8 mouse cellular contexts compared by ENCODE assay signal in the genomic region with DNA sequence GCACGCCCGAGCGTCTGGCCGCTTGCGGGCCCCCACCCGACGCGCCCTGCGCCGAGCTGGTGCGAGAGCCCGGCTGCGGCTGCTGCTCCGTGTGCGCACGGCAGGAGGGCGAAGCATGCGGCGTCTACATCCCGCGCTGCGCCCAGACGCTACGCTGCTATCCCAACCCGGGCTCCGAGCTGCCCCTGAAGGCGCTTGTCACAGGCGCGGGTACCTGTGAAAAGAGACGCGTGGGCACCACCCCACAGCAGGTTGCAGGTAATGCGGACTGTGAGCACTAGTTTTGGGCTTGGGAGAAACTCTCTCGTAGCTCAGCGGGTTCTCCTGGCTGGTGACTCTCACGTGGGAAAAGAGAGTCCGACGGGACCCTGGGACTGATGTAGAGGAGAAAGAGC. TPM values are rescaled to one million over a fixed set of nuclear protein-coding genes. Genes with fewer than 3 reads are reported as not detected.
DNase-seq lines count a peak whose midpoint lies in the region; ATAC-seq and TF ChIP-seq lines count a peak whose summit lies in the region.

No protein-coding gene starts in this region.

- peak; percentile 67 for ATAC-seq in embryonic facial prominence, embryonic 12.5 days (ENCODE audit: insufficient number of reproducible peaks, insufficient read depth, low FRiP score, low TSS enrichment)
- ATAC-seq in intestine, embryonic 15.5 days, result peak; percentile 69
- ATAC-seq in CD4-positive, CD25-positive, alpha-beta regulatory T cell, adult 4 months, result no peak

- H3K4me2 ChIP-seq in embryonic facial prominence, embryonic 12.5 days (replicated peaks), result peak overlapping the region; percentile 97
- H3K4me2 ChIP-seq in intestine, embryonic 15.5 days (replicated peaks), result peak overlapping the region; percentile 100

- H3K9ac ChIP-seq in ES-Bruce4 (ENCODE audit: low read depth, poor library complexity, severe bottlenecking), result peak overlapping the region; percentile 69
- H3K9ac ChIP-seq in embryonic facial prominence, embryonic 12.5 days, result peak overlapping the region; percentile 85
- H3K9ac ChIP-seq in intestine, embryonic 15.5 days, result peak overlapping the region; percentile 58

- H3K9me3 ChIP-seq in ES-Bruce4 (replicated peaks; ENCODE audit: control insufficient read depth, insufficient read depth, low read length, poor library complexity, severe bottlenecking), result no peaks in the 10 kb centered on the region
- H3K9me3 ChIP-seq in embryonic facial prominence, embryonic 12.5 days, result no peaks in the 10 kb centered on the region
- H3K9me3 ChIP-seq in intestine, embryonic 15.5 days, result no peaks in the 10 kb centered on the region

- no peak for TF ChIP-seq POLR2A in ES-Bruce4 (IDR thresholded peaks at IDR 0.05; ENCODE audit: insufficient read depth, low read length)

- no peak for TF ChIP-seq EP300 in ES-Bruce4 (IDR thresholded peaks at IDR 0.05; ENCODE audit: insufficient read depth, low read depth, low read length)

- WGBS in embryonic facial prominence, embryonic 12.5 days, result 0% methylated on average over 37 of the region's 37 CpGs
- WGBS in intestine, embryonic 15.5 days, result under 1% methylated on average over 37 of the region's 37 CpGs

- no peak overlapping the region for H3K27ac ChIP-seq in ES-Bruce4 (ENCODE audit: insufficient read depth, low read length)
- peak overlapping the region; percentile 87 for H3K27ac ChIP-seq in embryonic facial prominence, embryonic 12.5 days
- peak overlapping the region; percentile 27; the same call in 1 of the 2 replicates for H3K27ac ChIP-seq in intestine, embryonic 15.5 days

- H3K36me3 ChIP-seq in ES-Bruce4 (ENCODE audit: control insufficient read depth, insufficient read depth, low read length, poor library complexity, severe bottlenecking), result peaks cover 3% of the 10 kb centered on the region; the same call in 1 of the 2 replicates
- H3K36me3 ChIP-seq in embryonic facial prominence, embryonic 12.5 days, result no peaks in the 10 kb centered on the region
- no peaks in the 10 kb centered on the region for H3K36me3 ChIP-seq in intestine, embryonic 15.5 days

- peaks cover 13% of the 10 kb centered on the region for H3K4me1 ChIP-seq in ES-Bruce4 (ENCODE audit: control insufficient read depth, insufficient read depth, low read length)
- H3K4me1 ChIP-seq in embryonic facial prominence, embryonic 12.5 days, result peaks cover 34% of the 10 kb centered on the region
- peaks cover 31% of the 10 kb centered on the region; the same call in 1 of the 2 replicates for H3K4me1 ChIP-seq in intestine, embryonic 15.5 days (replicated peaks)

- peak; percentile 21 for DNase-seq in kidney, adult 18-20 months
- DNase-seq in kidney, postnatal 36 days, result no peak
- peak; percentile 64 for DNase-seq in neural tube, embryonic 10.5 days (ENCODE audit: extremely low spot score, low spot score)
- no peak for DNase-seq in right cerebral cortex, postnatal 14 days

- H3K27me3 ChIP-seq in ES-Bruce4 (ENCODE audit: control insufficient read depth, insufficient read depth, low read length, poor library complexity, severe bottlenecking), result no peaks in the 10 kb centered on the region
- no peaks in the 10 kb centered on the region for H3K27me3 ChIP-seq in embryonic facial prominence, embryonic 12.5 days
- peaks cover 7% of the 10 kb centered on the region; the same call in 1 of the 2 replicates for H3K27me3 ChIP-seq in intestine, embryonic 15.5 days (replicated peaks)

- H3K4me3 ChIP-seq in ES-Bruce4 (ENCODE audit: low read depth, low read length), result peak overlapping the region; percentile 73
- H3K4me3 ChIP-seq in embryonic facial prominence, embryonic 12.5 days, result peak overlapping the region; percentile 79
- peak overlapping the region; percentile 69 for H3K4me3 ChIP-seq in intestine, embryonic 15.5 days (replicated peaks)

- TF ChIP-seq CTCF in ES-Bruce4 (IDR thresholded peaks at IDR 0.05; ENCODE audit: low read depth, low read length), result no peak

RNA-seq across cellular contexts. Expression of a gene that starts 0.4 kb away (rescaled TPM):
- polyA plus RNA-seq in ES-Bruce4 (2011; ENCODE audit: insufficient read depth, insufficient read length, low read depth, missing spikeins), result 537 and 588 TPM in 2 replicates
- 429 and 434 TPM in 2 replicates for polyA plus RNA-seq in embryonic facial prominence, embryonic 12.5 days (2016; fragmentation: Nextera tagmentation; extraction: Ambion mirVana)
- 147 and 148 TPM in 2 replicates for polyA plus RNA-seq in intestine, embryonic 15.5 days (2015; fragmentation: Nextera tagmentation; extraction: Ambion mirVana)
- not detected for polyA plus RNA-seq in CD4-positive, CD25-positive, alpha-beta regulatory T cell, adult 4 months (2017; shearing (Covaris generic))

RNA-seq across cellular contexts. Expression of a gene that starts 50.0 kb away (rescaled TPM):
- polyA plus RNA-seq in ES-Bruce4 (2011; ENCODE audit: insufficient read depth, insufficient read length, low read depth, missing spikeins), result 0.99 TPM in 2 replicates
- polyA plus RNA-seq in embryonic facial prominence, embryonic 12.5 days (2016; fragmentation: Nextera tagmentation; extraction: Ambion mirVana), result 142 and 150 TPM in 2 replicates
- 46.2 and 50.7 TPM in 2 replicates for polyA plus RNA-seq in intestine, embryonic 15.5 days (2015; fragmentation: Nextera tagmentation; extraction: Ambion mirVana)
- not detected for polyA plus RNA-seq in CD4-positive, CD25-positive, alpha-beta regulatory T cell, adult 4 months (2017; shearing (Covaris generic))

Comparison
In these comparisons a context has a peak if more than half of its experiments do, and no peak if none do; other contexts are left out.
1. DNase-seq: peak in kidney, adult 18-20 months (single experiment) and neural tube, embryonic 10.5 days (single experiment); none in kidney, postnatal 36 days (0 of 2) and right cerebral cortex, postnatal 14 days (single experiment).
2. RNA of a gene that starts 0.4 kb away (polyA plus RNA-seq): 537 to 588 TPM in ES-Bruce4, 429 to 434 TPM in embryonic facial prominence, embryonic 12.5 days and 147 to 148 TPM in intestine, embryonic 15.5 days; not detected in CD4-positive, CD25-positive, alpha-beta regulatory T cell, adult 4 months; every median in the first group is over 100 times any median in the second.
3. RNA of a gene that starts 50.0 kb away (polyA plus RNA-seq): 142 to 150 TPM in embryonic facial prominence, embryonic 12.5 days and 46.2 to 50.7 TPM in intestine, embryonic 15.5 days; 0.99 TPM in ES-Bruce4 and not detected in CD4-positive, CD25-positive, alpha-beta regulatory T cell, adult 4 months; every median in the first group is over 10 times any median in the second.
4. Peak in every context shown above with its lines, with median percentiles within 50 percentile points of each other: H3K4me3 ChIP-seq and H3K9ac ChIP-seq.